Mouse (Mus musculus): ENCODE data around the gene Muc15. TPM values are rescaled to one million over a fixed set of nuclear protein-coding genes. Genes with fewer than 3 reads are reported as not detected.

The Muc15 gene
- polyA plus RNA-seq (2012; ENCODE audit: low replicate concordance) = not detected in 2 replicates

GRCm38 (mm10) chr2:110721290-110721753, at the start of gene Muc15:
Muc15 (plus strand) TSS chr2:110721340.

Other genes starting within 250 kb of the Muc15 start
- not detected in 2 replicates for gene Slc5a12, start 124.0 kb upstream of the Muc15 start, polyA plus RNA-seq (2012; ENCODE audit: low replicate concordance)
- gene Ano3, start 229.6 kb downstream of the Muc15 start, polyA plus RNA-seq (2012; ENCODE audit: low replicate concordance) = not detected in 2 replicates